Mouse (Mus musculus) ovary, postnatal 10 days (tissue): ENCODE measurements around the gene Efhd2.

Experiments used
- DNase-seq: peaks from one replicate; pipeline ENCODE4 v3.0.0; 2022; ENCODE audit warnings: low spot score

Gene Efhd2

GRCm38 (mm10) chr4:141858501-141858900 lies 16.2 kb downstream of the Efhd2 start:
- DNase-seq = no peak

- peak; percentile 71 for DNase-seq
Observed at GRCm38 (mm10) chr4:141857422-141857930, 17.2 kb downstream of the Efhd2 start.

DNA sequence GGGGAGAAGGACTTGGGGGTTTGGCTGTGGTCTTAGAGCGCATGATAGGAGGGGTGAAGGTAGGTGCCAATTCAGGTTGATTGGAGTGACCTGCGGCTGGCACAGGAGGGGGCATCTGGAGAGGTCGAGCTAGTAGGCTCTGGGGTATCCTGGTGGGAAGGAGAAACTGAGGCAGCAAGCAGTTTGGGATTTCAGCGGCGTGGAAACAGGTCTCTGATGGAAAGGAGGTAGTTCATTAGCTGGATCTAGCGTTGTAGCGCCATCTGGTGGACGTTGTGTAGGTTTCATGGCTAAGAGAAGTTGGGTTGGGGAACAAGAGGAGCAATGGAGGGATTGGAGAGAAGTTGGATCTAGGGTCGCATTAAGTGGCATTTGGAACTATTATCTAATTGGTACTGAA lies 21.3 kb downstream of the Efhd2 start:
- DNase-seq = no peak

DNA sequence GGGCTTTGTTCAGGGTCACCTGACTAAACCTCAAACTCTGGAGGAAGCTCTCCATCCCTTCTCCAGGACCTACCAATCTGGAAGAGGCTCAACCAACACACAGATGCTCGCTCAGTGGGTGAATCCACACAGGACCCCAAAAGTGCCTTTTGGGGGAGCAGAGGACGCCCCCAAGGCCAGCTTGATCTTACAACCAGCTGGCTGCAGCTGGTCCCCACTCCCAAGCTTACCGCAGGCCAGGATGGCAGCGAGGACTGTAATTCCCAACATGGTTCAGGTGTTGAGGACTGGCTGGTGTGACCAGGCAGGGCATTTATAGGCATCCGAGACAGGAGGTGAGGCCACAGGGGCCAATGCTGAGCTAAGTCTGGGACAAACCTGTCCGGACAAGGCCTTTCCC lies 28.7 kb downstream of the Efhd2 start, which contains the start of gene Ctrc:
Gene Ctrc (minus strand): TSS at position 361 of the 400 bp plus-strand sequence.
- DNase-seq = no peak

DNA sequence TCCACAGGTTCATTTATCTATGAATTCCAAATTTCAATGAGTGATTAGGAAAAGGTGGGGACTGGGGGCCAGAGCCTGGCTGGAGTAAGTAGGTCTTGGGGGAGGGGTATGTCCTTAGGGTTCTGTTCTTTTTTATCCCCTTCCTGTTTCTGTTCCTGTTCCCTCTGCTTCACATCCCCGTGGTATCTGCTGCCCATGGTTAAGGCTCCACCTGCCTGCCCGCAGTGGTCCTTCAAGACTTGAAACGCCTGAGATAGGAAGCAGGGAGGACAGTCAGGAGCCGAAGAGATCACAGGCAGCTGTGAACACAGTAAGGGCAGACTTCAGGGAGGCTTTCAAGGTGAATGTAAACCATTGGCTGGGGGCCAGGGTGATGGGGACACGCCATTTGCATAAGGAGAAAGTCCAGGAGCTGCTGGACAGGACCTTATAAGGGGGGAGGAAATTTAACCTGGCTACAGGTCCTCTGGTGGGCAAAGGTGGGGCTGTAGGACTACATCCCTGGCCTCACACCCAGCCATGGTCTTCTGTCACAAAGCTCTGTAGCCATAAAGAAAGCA lies 40.1 kb downstream of the Efhd2 start:
- no peak for DNase-seq

- DNase-seq = no peak
Observed at GRCm38 (mm10) chr4:141833911-141834310, 40.8 kb downstream of the Efhd2 start.

- DNase-seq = no peak
Observed at GRCm38 (mm10) chr4:141831361-141831760, 43.4 kb downstream of the Efhd2 start.

- no peak for DNase-seq
Observed at GRCm38 (mm10) chr4:141830381-141830780, 44.3 kb downstream of the Efhd2 start.

DNA sequence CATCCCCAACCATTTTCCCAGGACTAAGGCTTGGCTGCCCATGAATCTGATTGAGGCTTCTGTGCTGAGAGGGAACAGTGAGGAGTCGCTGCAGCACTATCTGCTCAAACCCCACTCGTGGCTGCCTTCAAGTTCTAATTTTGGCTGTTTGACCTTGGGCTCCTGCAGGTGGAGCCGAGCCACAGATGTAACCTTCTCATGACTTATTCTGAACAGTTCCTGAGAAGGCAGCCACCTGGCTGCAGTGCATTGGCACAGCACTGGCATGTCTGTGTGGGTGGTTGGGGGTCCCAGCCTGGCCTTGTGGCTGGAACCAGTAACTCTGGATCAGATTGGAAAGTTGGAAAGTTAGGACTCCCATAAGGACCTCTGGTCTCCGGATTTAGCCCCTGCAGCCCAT lies 46.5 kb downstream of the Efhd2 start:
- no peak for DNase-seq

DNA sequence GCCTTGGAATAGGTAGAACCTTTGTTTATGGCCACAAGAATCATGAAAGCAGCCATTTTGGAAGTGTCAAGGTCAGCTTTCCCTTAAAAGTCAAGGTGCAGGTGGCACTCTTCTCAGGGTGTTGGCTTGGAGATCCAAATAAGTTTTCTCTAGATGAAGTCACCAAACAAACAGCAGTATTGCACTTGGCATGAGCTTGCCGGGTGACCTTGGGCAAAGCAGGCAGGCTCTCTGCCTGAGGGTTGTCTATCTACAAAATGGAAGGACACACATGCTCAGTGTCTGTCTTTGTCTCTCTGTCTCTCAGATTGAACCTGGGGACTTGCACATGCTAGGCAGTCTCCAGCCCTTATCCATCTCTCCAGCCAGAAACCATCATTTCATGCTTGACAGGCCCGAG lies 47.3 kb downstream of the Efhd2 start:
- no peak for DNase-seq

- no peak for DNase-seq
Observed at GRCm38 (mm10) chr4:141826060-141826459, 48.7 kb downstream of the Efhd2 start, which contains the start of gene Cela2a. Gene Cela2a, minus strand, starts transcription at chr4:141826160.

DNA sequence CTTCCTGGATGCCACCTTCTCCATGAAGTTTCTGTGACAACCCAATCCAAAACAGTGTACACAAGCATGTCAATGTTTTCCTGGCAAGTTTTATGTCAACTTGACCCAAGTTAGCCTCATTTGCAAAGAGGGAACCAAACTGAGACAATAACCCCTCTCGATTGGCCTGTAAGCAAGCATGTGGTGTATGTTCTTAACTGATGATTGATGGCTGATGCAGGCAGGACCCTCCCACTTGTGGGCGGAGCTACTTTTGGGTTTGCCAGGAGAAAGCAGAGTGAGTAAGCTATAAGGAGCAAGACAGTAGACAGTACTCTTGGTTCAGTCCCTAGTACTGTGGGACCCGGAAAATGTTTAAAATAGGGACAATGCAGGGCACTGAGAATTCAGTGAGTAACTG lies 51.7 kb downstream of the Efhd2 start:
- DNase-seq = no peak

- DNase-seq = no peak
Observed at GRCm38 (mm10) chr4:141822089-141822488, 52.6 kb downstream of the Efhd2 start.

DNA sequence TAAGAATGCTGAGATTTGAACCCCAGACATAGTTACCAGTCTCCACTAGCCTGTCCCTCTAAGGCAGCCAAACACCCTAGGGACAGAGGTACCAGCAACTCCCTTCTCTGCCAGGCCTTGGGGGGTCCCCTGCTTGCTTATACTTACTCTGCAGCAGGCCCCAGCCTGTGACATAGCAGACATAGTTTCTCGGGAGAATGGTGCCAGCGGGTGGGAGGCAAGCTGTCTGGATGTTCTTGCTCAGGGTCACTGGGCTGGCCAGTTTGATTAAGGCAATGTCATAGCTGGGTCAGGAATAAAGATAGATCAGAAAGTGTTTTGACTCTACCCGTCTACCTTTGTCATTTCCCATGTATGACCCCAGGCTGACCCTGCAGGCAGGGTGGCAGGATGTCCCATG lies 53.5 kb downstream of the Efhd2 start:
- no peak for DNase-seq

- no peak for DNase-seq
Observed at GRCm38 (mm10) chr4:141819316-141819715, 55.4 kb downstream of the Efhd2 start.

DNA sequence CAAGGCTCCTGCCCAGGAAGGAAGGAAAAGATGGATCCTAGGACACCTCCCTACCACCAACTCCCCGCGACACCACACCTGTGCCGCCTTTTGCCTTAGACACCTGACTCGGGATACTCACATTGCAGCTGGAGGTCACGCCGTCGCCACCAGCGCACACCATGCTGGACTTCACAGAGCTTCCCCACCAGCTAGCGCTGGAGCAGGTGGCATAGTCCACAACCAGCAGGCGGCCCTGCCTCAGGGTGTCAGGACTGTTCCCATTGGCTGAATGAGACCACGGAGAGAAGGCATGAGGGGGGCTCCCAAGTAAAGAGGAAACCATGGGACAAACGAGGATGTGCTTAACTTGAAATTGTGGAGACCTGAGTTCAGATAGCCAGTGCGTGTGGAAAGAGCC lies 55.9 kb downstream of the Efhd2 start:
- no peak for DNase-seq

GRCm38 (mm10) chr4:141817706-141818105 lies 57.0 kb downstream of the Efhd2 start:
- DNase-seq = no peak

GRCm38 (mm10) chr4:141816776-141817655 lies 57.7 kb downstream of the Efhd2 start:
- no peak for DNase-seq

- DNase-seq = no peak
Observed at GRCm38 (mm10) chr4:141816267-141816666, 58.5 kb downstream of the Efhd2 start.

GRCm38 (mm10) chr4:141811375-141811774 lies 63.3 kb downstream of the Efhd2 start:
- DNase-seq = no peak

GRCm38 (mm10) chr4:141810975-141811374 lies 63.7 kb downstream of the Efhd2 start:
- DNase-seq = no peak

- DNase-seq = no peak
Observed at GRCm38 (mm10) chr4:141809850-141810464, 64.8 kb downstream of the Efhd2 start.
